Mouse (Mus musculus) heart, embryonic 13.5 days (tissue): ENCODE results near the gene Cntn5. TPM values are rescaled to one million over a fixed set of nuclear protein-coding genes. Genes with fewer than 3 reads are reported as not detected.

ENCODE experiments used
- ATAC-seq: fragments of 200-750 bp; cut with Nextera tagmentation; 2 replicates; pipeline ENCODE4 v1.8.0; 2017; ENCODE audit warnings: moderate TSS enrichment; ENCODE audit not compliant: insufficient number of reproducible peaks, low FRiP score, low TSS enrichment; ENCODE audit errors: extremely low read depth
- H3K27ac ChIP-seq: fragments of 300-500 bp; sonication (generic); replicated peaks from 2 replicates; pipeline ENCODE4 v1.5.1; 2015; ENCODE audit warnings: moderate library complexity, mild to moderate bottlenecking, inconsistent platforms
- H3K27me3 ChIP-seq: fragments of 300-500 bp; sonication (generic); replicated peaks from 2 replicates; pipeline ENCODE4 v1.6.1; 2015; ENCODE audit warnings: mild to moderate bottlenecking, inconsistent platforms
- H3K36me3 ChIP-seq: fragments of 300-500 bp; sonication (generic); 2 replicates; pipeline ENCODE4 v1.6.1; 2015; ENCODE audit warnings: mild to moderate bottlenecking, inconsistent platforms
- H3K4me1 ChIP-seq: fragments of 300-500 bp; sonication (generic); 2 replicates; pipeline ENCODE4 v1.6.1; 2015; ENCODE audit warnings: inconsistent platforms
- H3K4me2 ChIP-seq: fragments of 300-500 bp; sonication (generic); 2 replicates; pipeline ENCODE4 v1.6.1; 2015; ENCODE audit warnings: inconsistent platforms, mild to moderate bottlenecking, moderate library complexity
- H3K4me3 ChIP-seq: fragments of 300-500 bp; sonication (generic); 2 replicates; pipeline ENCODE4 v1.5.1; 2015; ENCODE audit warnings: moderate library complexity, mild to moderate bottlenecking, inconsistent platforms
- H3K9ac ChIP-seq: fragments of 300-500 bp; sonication (generic); 2 replicates; pipeline ENCODE4 v1.6.1; 2015; ENCODE audit warnings: inconsistent platforms, mild to moderate bottlenecking, moderate library complexity
- H3K9me3 ChIP-seq: fragments of 300-500 bp; sonication (generic); 2 replicates; pipeline ENCODE4 v1.6.1; 2016; ENCODE audit warnings: inconsistent platforms
- WGBS: fragments of 180-500 bp; shearing (Covaris S2); methylation state at CpG from one replicate; pipeline ENCODE4 v1.1.7; 2015; ENCODE audit warnings: mixed read lengths; 5-methylcytosine and 5-hydroxymethylcytosine counted together
- polyA plus RNA-seq: library from polyadenylated mRNA; unstranded; fragments of >200 nt; fragmentation: Nextera tagmentation; extraction: Ambion mirVana; gene quantifications from 2 replicates; pipeline ENCODE4 v1.2.1, GENCODE M21; 2015

Cntn5 gene
- polyA plus RNA-seq, 1 experiment from 2014 or later = 0.13 TPM

GRCm38 (mm10) chr9:10186063-10186462 lies 718.5 kb downstream of the Cntn5 start:
- Histone ChIP-seq H3K36me3 (no peaks in the 10 kb centered on the region), H3K27ac (no peak overlapping the region), H3K27me3 (no peaks in the 10 kb centered on the region)

GRCm38 (mm10) chr9:10170526-10170925 lies 734.0 kb downstream of the Cntn5 start:
- Histone ChIP-seq H3K36me3 (no peaks in the 10 kb centered on the region), H3K27ac (no peak overlapping the region), H3K27me3 (no peaks in the 10 kb centered on the region), H3K9me3 (no peaks in the 10 kb centered on the region), H3K4me1 (no peaks in the 10 kb centered on the region), H3K4me3 (no peak overlapping the region), H3K4me2 (no peak overlapping the region), H3K9ac (no peak overlapping the region)
- no peak for ATAC-seq
- 85% methylated on average over 3 of the region's 3 CpGs for WGBS

More at GRCm38 (mm10) chr9:10186063-10186462, 718.5 kb downstream of the Cntn5 start:
- H3K4me1 ChIP-seq = no peaks in the 10 kb centered on the region
- no peak overlapping the region for H3K4me3 ChIP-seq
- no peak overlapping the region for H3K9ac ChIP-seq
- ATAC-seq = no peak
- H3K4me2 ChIP-seq = no peak overlapping the region
- H3K9me3 ChIP-seq = no peaks in the 10 kb centered on the region

- Histone ChIP-seq H3K9ac (no peak overlapping the region), H3K4me1 (no peaks in the 10 kb centered on the region), H3K9me3 (no peaks in the 10 kb centered on the region), H3K27me3 (no peaks in the 10 kb centered on the region), H3K4me3 (no peak overlapping the region), H3K36me3 (no peaks in the 10 kb centered on the region), H3K4me2 (no peak overlapping the region), H3K27ac (no peak overlapping the region)
- ATAC-seq = no peak
- 85% methylated on average over 1 of the region's 1 CpGs for WGBS
Measured at GRCm38 (mm10) chr9:10121350-10122057, 783.1 kb downstream of the Cntn5 start.

GRCm38 (mm10) chr9:10116581-10116980 lies 788.0 kb downstream of the Cntn5 start:
- Histone ChIP-seq H3K4me3 (no peak overlapping the region), H3K9me3 (no peaks in the 10 kb centered on the region), H3K9ac (no peak overlapping the region), H3K27me3 (no peaks in the 10 kb centered on the region), H3K4me1 (no peaks in the 10 kb centered on the region), H3K27ac (no peak overlapping the region), H3K36me3 (no peaks in the 10 kb centered on the region), H3K4me2 (no peak overlapping the region)
- ATAC-seq = no peak
- WGBS = 77% methylated on average over 1 of the region's 1 CpGs

GRCm38 (mm10) chr9:10109156-10109555 lies 795.4 kb downstream of the Cntn5 start:
- 84% methylated on average over 1 of the region's 1 CpGs for WGBS
- Histone ChIP-seq H3K36me3 (no peaks in the 10 kb centered on the region), H3K9ac (no peak overlapping the region), H3K9me3 (no peaks in the 10 kb centered on the region), H3K4me3 (no peak overlapping the region), H3K4me2 (no peak overlapping the region), H3K4me1 (no peaks in the 10 kb centered on the region), H3K27me3 (no peaks in the 10 kb centered on the region), H3K27ac (no peak overlapping the region)
- no peak for ATAC-seq

GRCm38 (mm10) chr9:10107861-10108260 lies 796.7 kb downstream of the Cntn5 start:
- 71% methylated on average over 4 of the region's 4 CpGs for WGBS
- no peak for ATAC-seq

GRCm38 (mm10) chr9:10101812-10102440 lies 802.6 kb downstream of the Cntn5 start:
- Histone ChIP-seq H3K4me3 (no peak overlapping the region), H3K4me2 (no peak overlapping the region), H3K9ac (no peak overlapping the region), H3K9me3 (no peaks in the 10 kb centered on the region), H3K4me1 (no peaks in the 10 kb centered on the region), H3K36me3 (no peaks in the 10 kb centered on the region), H3K27ac (no peak overlapping the region), H3K27me3 (no peaks in the 10 kb centered on the region)
- 27% methylated on average over 5 of the region's 5 CpGs for WGBS
- ATAC-seq = no peak

More at GRCm38 (mm10) chr9:10107861-10108260, 796.7 kb downstream of the Cntn5 start:
- H3K4me3 ChIP-seq = no peak overlapping the region
- H3K9me3 ChIP-seq = no peaks in the 10 kb centered on the region
- no peaks in the 10 kb centered on the region for H3K27me3 ChIP-seq
- H3K4me2 ChIP-seq = no peak overlapping the region
- no peak overlapping the region for H3K9ac ChIP-seq
- H3K27ac ChIP-seq = no peak overlapping the region
- no peaks in the 10 kb centered on the region for H3K36me3 ChIP-seq
- H3K4me1 ChIP-seq = no peaks in the 10 kb centered on the region

- H3K4me1 ChIP-seq = no peaks in the 10 kb centered on the region
- no peaks in the 10 kb centered on the region for H3K36me3 ChIP-seq
- H3K27me3 ChIP-seq = no peaks in the 10 kb centered on the region
- no peak overlapping the region for H3K27ac ChIP-seq
- H3K9me3 ChIP-seq = no peaks in the 10 kb centered on the region
- no peak for ATAC-seq
- no peak overlapping the region for H3K9ac ChIP-seq
- H3K4me2 ChIP-seq = no peak overlapping the region
- no peak overlapping the region for H3K4me3 ChIP-seq
Measured at GRCm38 (mm10) chr9:10076282-10076681, 828.3 kb downstream of the Cntn5 start.

GRCm38 (mm10) chr9:10073401-10073800 lies 831.2 kb downstream of the Cntn5 start:
- no peak for ATAC-seq
- WGBS = 74% methylated on average over 4 of the region's 4 CpGs
- Histone ChIP-seq H3K9me3 (no peaks in the 10 kb centered on the region), H3K27ac (no peak overlapping the region), H3K4me3 (no peak overlapping the region), H3K4me1 (no peaks in the 10 kb centered on the region), H3K27me3 (no peaks in the 10 kb centered on the region), H3K36me3 (no peaks in the 10 kb centered on the region), H3K4me2 (no peak overlapping the region), H3K9ac (no peak overlapping the region)

- Histone ChIP-seq H3K9ac (no peak overlapping the region), H3K4me1 (no peaks in the 10 kb centered on the region), H3K27me3 (no peaks in the 10 kb centered on the region), H3K4me2 (no peak overlapping the region), H3K4me3 (no peak overlapping the region), H3K9me3 (no peaks in the 10 kb centered on the region), H3K27ac (no peak overlapping the region), H3K36me3 (no peaks in the 10 kb centered on the region)
- 44% methylated on average over 5 of the region's 5 CpGs for WGBS
- no peak for ATAC-seq
Measured at GRCm38 (mm10) chr9:10072860-10073259, 831.7 kb downstream of the Cntn5 start.

- Histone ChIP-seq H3K9me3 (no peaks in the 10 kb centered on the region), H3K9ac (no peak overlapping the region), H3K36me3 (no peaks in the 10 kb centered on the region), H3K4me2 (no peak overlapping the region), H3K4me1 (no peaks in the 10 kb centered on the region), H3K4me3 (no peak overlapping the region), H3K27me3 (no peaks in the 10 kb centered on the region), H3K27ac (no peak overlapping the region)
- ATAC-seq = no peak
- 42% methylated on average over 2 of the region's 2 CpGs for WGBS
Measured at GRCm38 (mm10) chr9:10071271-10071670, 833.3 kb downstream of the Cntn5 start.
